Mouse (Mus musculus) activated CD4-positive, CD25-positive, alpha-beta regulatory T cell, adult 9 weeks (primary cell): ENCODE results near the gene Zbtb12. TPM values are rescaled to one million over a fixed set of nuclear protein-coding genes. Genes with fewer than 3 reads are reported as not detected.

Source experiments
- polyA plus RNA-seq: library from polyadenylated mRNA; unstranded; fragments of 100-300 nt; shearing (Covaris generic); gene quantifications from one replicate; pipeline ENCODE4 v1.2.1, GENCODE M21; 2017

Gene Zbtb12
- polyA plus RNA-seq: 0.64 TPM

GRCm38 (mm10) chr17:34879336-34879879 lies at the start of gene Zbtb12:
Zbtb12 (plus strand) TSS chr17:34879483.

GRCm38 (mm10) chr17:34836856-34837221 lies 42.4 kb upstream of the Zbtb12 start, which contains the start of the genes Stk19 and Dxo:
Stk19 (minus strand) TSS chr17:34836945.
Dxo (plus strand) TSS chr17:34837019.

DNA sequence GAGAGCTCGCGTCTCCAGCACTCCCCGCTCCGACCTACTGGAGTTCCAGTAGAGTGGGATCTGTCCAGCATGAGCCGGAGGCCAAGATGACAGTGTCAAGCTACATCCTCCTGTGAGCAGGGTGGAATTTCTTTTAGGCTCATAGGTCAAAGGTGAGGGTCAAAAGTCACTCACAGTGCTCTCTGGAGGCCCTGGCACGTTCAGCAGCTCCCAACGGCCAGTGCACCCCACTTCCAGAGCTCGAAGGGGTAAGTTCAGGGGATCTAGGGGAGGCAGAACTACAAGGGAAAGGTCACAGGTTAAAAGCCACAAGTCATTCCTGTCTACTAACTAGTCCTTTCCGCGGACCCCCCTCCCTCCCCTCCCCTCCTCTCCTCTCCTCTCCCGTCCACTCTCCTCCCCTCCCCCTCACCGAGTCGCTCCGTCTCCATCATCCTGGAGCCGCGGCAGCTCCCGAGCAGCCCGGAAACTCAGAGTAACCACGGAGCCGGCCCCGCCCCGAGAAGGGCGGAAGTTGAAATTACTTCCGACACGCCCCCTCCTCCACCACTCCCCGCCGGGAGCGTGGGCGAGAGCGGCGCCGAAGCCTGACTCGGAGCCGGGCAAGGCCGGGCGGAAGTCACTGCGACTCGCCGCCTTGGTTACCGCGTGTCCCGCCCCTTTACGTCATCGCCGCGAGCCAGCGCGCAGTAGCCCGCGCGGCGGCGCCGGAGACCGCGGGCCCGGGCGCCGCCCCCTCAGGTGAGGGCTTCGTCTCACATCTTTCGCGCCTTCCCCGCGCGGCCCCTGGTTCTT lies 29.4 kb upstream of the Zbtb12 start, which contains the start of the genes Skiv2l and Nelfe:
Gene Skiv2l (minus strand): TSS at position 489 of the 795 bp plus-strand sequence.
Gene Nelfe (plus strand): TSS at position 670 of the 795 bp plus-strand sequence.

DNA sequence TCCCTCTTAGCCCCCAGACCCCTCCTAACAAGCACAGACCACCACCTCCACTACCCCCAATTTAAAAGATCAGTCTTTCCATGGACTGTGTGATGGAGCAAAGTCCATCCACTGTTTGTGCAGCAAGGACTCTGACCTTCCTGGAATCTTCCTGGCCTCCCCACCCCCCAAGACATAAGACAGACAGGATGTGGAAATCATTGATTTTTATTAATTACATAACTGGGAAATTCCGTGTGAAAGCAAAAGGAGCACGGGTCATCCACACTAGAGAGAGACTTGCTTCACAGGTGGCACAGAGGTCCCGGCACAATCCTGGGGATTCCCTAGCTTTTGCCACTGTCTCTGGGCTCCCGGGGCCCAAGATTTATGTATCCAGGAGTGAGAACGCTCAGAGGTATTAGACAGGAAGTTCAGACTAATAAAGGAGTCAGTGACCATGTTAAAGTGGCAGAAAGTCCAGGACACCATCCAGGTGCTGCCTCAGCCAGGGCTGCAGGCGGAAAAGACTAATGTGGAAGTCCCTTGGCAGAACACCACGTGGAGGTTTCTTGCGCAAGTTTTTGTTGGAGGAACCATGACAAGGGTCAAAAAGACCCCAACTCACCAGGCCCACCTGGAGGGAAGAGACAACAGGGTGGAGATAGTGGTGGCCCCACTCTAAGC lies 16.7 kb upstream of the Zbtb12 start, which contains the start of gene Cfb:
Gene Cfb (minus strand): TSS at position 103 of the 666 bp plus-strand sequence.

DNA sequence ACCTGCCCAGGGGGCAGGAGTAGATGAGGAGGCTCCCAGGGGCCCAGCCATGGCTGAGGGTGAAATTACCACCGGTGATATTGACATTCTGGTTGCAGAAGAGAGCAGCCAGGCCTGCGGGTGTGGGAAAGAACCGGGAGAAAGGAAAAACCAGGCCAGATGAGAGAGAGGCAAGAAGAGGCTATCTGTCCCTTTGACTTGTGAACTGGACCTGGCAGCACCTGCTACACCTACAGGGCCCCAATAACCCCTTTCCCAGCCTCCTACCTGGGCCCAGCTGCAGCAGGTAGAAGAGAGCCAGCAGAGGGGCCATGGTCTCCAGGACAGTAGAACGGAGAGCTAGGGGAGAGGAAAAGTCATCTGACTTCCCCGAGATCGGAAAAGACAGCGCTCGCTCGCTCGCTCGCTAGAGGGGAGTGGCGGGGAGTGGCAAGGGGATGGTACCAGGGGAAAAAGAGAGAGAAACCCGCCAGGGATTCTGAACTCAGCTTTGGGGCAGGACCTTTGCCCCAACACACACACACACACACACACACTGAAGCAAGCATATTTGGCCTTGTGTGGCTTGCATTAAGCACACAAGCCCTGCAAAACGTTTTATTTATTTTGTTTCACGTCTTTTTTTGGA lies 2.5 kb downstream of the Zbtb12 start, which contains the start of gene Gm20547:
Gene Gm20547 (minus strand): TSS at position 360 of the 628 bp plus-strand sequence.

DNA sequence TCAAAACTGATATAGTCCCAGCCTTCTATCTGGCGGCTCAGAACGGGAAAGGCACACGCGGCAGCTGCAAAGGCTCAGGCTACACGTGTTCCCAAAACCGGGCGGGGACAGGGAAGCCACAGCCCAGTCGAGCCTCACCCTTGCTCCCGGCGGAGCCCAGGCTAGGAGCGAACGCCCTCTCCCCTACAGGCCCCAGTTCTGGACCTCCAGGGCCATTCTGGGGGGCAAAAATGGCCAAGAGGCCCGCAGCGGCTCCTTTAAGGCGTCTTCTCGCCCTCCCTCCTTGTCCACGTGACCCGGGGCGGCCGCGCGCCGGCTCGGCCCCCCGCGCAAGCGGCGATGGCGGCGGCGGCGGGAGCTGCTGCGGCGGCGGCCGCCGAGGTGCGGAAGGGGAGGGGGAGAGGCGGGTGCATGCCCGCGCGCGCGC lies 18.9 kb downstream of the Zbtb12 start, which contains the start of the genes C2 and Ehmt2:
Gene C2 (minus strand): TSS at position 106 of the 427 bp plus-strand sequence.
Gene Ehmt2 (plus strand): TSS at position 310 of the 427 bp plus-strand sequence.

GRCm38 (mm10) chr17:34913930-34914665 lies 34.8 kb downstream of the Zbtb12 start, which contains the start of gene Slc44a4:
Slc44a4 (plus strand) TSS chr17:34914466.

DNA sequence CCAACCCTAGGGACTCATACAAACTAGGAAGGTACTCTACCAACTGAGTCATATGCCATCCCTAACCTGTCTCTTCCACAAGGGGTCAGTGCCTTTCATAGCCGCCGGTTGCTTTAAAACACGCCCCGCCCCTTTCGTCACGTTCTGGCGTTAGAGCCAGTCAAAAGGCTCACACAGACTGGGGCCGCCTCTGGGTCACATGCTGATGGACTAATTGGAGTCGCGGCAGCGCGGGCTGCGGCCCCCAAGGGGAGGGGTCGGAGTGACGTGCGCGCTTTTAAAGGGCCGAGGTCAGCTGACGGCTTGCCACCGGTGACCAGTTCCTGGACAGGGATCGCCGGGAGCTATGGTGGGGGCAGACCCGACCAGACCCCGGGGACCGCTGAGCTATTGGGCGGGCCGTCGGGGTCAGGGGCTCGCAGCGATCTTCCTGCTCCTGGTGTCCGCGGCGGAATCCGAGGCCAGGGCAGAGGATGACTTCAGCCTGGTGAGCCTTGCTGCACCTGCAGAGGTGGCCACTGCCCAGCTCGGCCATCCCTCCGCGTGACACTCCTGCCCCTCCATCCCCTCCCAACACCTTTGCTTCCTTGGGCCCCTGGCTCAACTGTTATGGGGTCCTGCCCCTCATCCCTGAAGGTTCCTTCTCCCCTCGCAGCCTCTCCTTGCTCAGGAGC lies 51.9 kb downstream of the Zbtb12 start, which contains the start of gene Neu1:
Gene Neu1 (plus strand): TSS at position 193 of the 674 bp plus-strand sequence.

Other genes with a start within 250 kb of the Zbtb12 start
- 1.9 TPM for gene Prrt1, start 249.9 kb upstream of the Zbtb12 start, polyA plus RNA-seq
- gene Fkbpl, start 234.7 kb upstream of the Zbtb12 start, polyA plus RNA-seq: 5.1 TPM
- 80.4 TPM for gene Atf6b, start 232.3 kb upstream of the Zbtb12 start, polyA plus RNA-seq
- gene Tnxb, start 208.9 kb upstream of the Zbtb12 start, polyA plus RNA-seq: not detected
- gene C4b, start 135.6 kb upstream of the Zbtb12 start, polyA plus RNA-seq: 0.12 TPM
- not detected for gene Cyp21a1, start 74.9 kb upstream of the Zbtb12 start, polyA plus RNA-seq
- gene Stk19, start 42.5 kb upstream of the Zbtb12 start, polyA plus RNA-seq: 38.5 TPM
- gene Dxo, start 42.5 kb upstream of the Zbtb12 start, polyA plus RNA-seq: 73.8 TPM
- gene Skiv2l, start 29.3 kb upstream of the Zbtb12 start, polyA plus RNA-seq: 150 TPM
- 41.3 TPM for gene Nelfe, start 29.1 kb upstream of the Zbtb12 start, polyA plus RNA-seq
- gene Cfb, start 17.0 kb upstream of the Zbtb12 start, polyA plus RNA-seq: 1.3 TPM
- gene Gm20547, start 2.6 kb downstream of the Zbtb12 start, polyA plus RNA-seq: not detected
- 2.3 TPM for gene C2, start 18.8 kb downstream of the Zbtb12 start, polyA plus RNA-seq
- 38.7 TPM for gene Ehmt2, start 19.0 kb downstream of the Zbtb12 start, polyA plus RNA-seq
- gene Slc44a4, start 35.0 kb downstream of the Zbtb12 start, polyA plus RNA-seq: not detected
- gene Neu1, start 51.8 kb downstream of the Zbtb12 start, polyA plus RNA-seq: 85.9 TPM
- 54.2 TPM for gene Hspa1b, start 79.8 kb downstream of the Zbtb12 start, polyA plus RNA-seq
- 2.7 TPM for gene Gm20481, start 90.4 kb downstream of the Zbtb12 start, polyA plus RNA-seq
- gene Hspa1a, start 92.7 kb downstream of the Zbtb12 start, polyA plus RNA-seq: 13.2 TPM
- gene Hspa1l, start 93.2 kb downstream of the Zbtb12 start, polyA plus RNA-seq: 0.17 TPM
- gene Lsm2, start 102.4 kb downstream of the Zbtb12 start, polyA plus RNA-seq: 55.0 TPM
- 187 TPM for gene Vars, start 121.5 kb downstream of the Zbtb12 start, polyA plus RNA-seq
- gene Vwa7, start 137.1 kb downstream of the Zbtb12 start, polyA plus RNA-seq: 0.33 TPM
- 0.82 TPM for gene Sapcd1, start 148.5 kb downstream of the Zbtb12 start, polyA plus RNA-seq
- gene Msh5, start 167.3 kb downstream of the Zbtb12 start, polyA plus RNA-seq: 1.5 TPM
- gene Clic1, start 170.5 kb downstream of the Zbtb12 start, polyA plus RNA-seq: 661 TPM
- gene Ddah2, start 179.6 kb downstream of the Zbtb12 start, polyA plus RNA-seq: 2.2 TPM
- not detected for gene Ly6g6c, start 185.9 kb downstream of the Zbtb12 start, polyA plus RNA-seq
- not detected for gene Mpig6b, start 186.7 kb downstream of the Zbtb12 start, polyA plus RNA-seq
- gene Ly6g6e, start 197.4 kb downstream of the Zbtb12 start, polyA plus RNA-seq: not detected
- gene Ly6g6d, start 198.6 kb downstream of the Zbtb12 start, polyA plus RNA-seq: not detected
- not detected for gene Ly6g6f, start 206.1 kb downstream of the Zbtb12 start, polyA plus RNA-seq
- gene Abhd16a, start 209.8 kb downstream of the Zbtb12 start, polyA plus RNA-seq: 65.7 TPM
- gene Ly6g5c, start 228.8 kb downstream of the Zbtb12 start, polyA plus RNA-seq: not detected
- gene Ly6g5b, start 235.9 kb downstream of the Zbtb12 start, polyA plus RNA-seq: 3.8 TPM
- 58.5 TPM for gene Gpank1, start 242.0 kb downstream of the Zbtb12 start, polyA plus RNA-seq
- gene Csnk2b, start 242.6 kb downstream of the Zbtb12 start, polyA plus RNA-seq: 341 TPM
- 5.3 TPM for gene D17H6S53E, start 246.9 kb downstream of the Zbtb12 start, polyA plus RNA-seq